Mouse (Mus musculus) naive thymus-derived CD4-positive, alpha-beta T cell, adult 2 months (primary cell): ENCODE measurements at regions not wholly inside any gene's neighbourhood (a gene's known extent, or its start where the extent isn't known, plus 50 kb on each side); places are given as distances from the start of the nearest gene placed in this dataset.

Experiments used
- DNase-seq: peaks from one replicate; pipeline ENCODE4 v3.0.0-alpha.2; 2011; ENCODE audit warnings: low read depth

- no peak for DNase-seq
Observed at GRCm38 (mm10) chr15:49812885-49813284, 4071.8 kb upstream of the Gm7489 start.

DNA sequence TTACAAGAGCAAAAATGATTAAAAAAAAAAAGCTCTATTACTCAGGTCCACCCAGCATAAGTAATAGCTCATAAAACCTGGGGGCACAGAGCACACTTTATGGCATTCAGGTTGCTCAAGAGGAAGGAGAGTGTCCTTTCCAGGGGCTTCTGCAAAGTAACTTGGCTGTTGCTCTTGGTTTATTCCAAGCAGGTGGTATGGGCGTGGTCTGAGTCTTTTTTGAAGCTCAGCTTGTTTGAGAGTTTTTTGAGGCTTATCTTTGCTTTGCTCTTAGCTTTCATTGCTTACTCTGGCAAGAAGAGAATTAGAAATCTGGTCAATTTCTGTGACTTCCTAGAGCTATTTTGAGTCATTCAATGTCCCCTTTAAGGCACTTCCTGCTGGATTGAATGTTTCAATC lies 4024.4 kb upstream of the Gm7489 start:
- no peak for DNase-seq

DNA sequence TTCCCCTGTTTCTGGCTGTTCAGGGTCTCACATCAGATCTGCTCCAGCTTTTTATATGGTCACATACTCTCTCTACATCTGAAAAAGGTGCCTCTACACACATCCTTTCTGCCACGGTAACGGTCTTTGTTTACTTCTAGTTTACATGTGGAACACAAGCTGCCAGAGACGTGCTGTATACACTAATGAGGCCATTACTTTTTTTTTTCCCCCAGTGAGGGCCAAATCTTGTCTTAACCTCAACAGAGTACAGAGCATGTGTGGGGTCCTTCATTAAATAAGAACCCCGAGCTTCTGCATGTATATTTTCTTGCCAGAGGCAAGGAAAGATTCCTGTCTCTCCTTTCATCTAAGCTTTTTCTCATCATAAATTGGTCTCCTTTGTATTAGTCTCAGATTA lies 4010.2 kb upstream of the Gm7489 start:
- no peak for DNase-seq

DNA sequence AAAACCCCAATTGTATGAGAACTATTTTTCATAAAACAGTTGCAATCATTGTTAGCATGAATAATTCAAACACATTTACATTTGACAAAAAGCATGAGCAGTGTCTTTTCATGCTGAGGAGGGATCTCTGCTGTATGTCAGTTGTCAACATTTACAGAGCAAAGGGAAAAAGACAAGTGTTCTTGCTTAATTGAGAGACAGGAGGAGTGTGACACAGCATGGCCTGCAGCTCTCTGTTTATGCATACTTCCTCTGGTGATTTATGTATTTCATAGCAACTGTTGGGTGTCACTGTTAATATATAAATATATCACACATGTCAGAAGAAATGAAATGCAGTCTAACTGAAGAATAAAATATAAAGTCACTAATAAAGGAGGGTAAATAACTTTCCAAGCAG lies 3998.8 kb upstream of the Gm7489 start:
- no peak for DNase-seq

GRCm38 (mm10) chr15:49896045-49896444 lies 3988.7 kb upstream of the Gm7489 start:
- no peak for DNase-seq

- DNase-seq: no peak
Observed at GRCm38 (mm10) chr15:49898783-49899182, 3985.9 kb upstream of the Gm7489 start.

DNA sequence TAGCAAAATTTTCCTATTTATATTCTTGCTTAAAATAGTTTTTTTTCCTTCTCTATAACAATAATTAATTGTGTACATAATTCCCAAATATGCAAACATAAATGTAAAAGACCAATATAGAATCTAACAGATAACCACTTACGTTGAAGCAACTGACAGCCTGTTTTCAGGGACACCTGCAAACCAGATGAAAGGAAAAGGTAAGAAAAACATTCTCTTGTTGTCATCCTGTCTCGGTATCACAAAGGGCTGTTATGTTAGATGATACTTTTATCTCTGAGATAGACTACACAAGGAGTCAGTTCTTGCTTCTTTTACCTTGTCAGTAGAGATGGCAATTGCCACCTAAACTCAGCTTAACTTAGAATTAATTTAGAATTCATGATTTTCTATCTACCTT lies 3984.9 kb upstream of the Gm7489 start:
- DNase-seq: peak; percentile 45
